Mouse (Mus musculus) cerebellum, adult 2 months (tissue): ENCODE results near the gene Cdk5rap3.

Experiments used
- CTCF ChIP-seq: fragments of 200-500 bp; IDR thresholded peaks from 2 replicates; pipeline ENCODE4 v1.5.1; 2011; ENCODE audit warnings: low read depth, mild to moderate bottlenecking, control low read depth, low read length, moderate library complexity, borderline replicate concordance; ENCODE audit not compliant: insufficient read depth
- POLR2A ChIP-seq: fragments of 200-500 bp; IDR thresholded peaks from 2 replicates; pipeline ENCODE4 v1.6.1; 2011; ENCODE audit warnings: low read length, control low read depth, borderline replicate concordance; ENCODE audit not compliant: insufficient read depth

- TF ChIP-seq POLR2A: no peak
- no peak for TF ChIP-seq CTCF
These were observed 17.4 kb upstream of the Cdk5rap3 start for GRCm38 (mm10) chr11:96933562-96934276.
